ENCODE assay signal across 9 mouse cellular contexts in the genomic region with DNA sequence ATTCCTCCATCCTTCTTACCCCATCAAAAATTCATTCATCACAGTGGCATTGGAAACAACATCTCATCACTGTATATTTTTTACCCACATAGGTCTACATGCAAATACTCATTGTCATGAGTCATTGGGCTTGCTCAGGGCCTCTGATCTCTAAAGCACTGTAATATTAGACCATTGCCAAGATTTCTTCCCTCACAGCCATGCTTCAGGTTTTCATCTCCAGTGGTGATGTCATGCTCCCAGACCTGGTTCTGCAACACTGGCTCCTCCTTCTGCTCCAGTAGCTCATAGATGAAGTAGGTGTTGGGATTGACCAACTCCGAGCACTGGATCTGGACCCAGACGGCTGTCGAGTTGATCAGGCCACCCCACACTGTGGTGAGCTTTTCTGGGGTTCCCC.
"Had no signal": no experiment of that assay in that cellular context is flagged by ENCODE, and none has a peak within 500 bp of the region (broad histone marks: within the 10 kb centered on the region; RNA-seq: fewer than 3 reads in every experiment).

No protein-coding gene starts in this region.

- DNase-seq: lung, adult 18-20 months; lung, embryonic 14.5 days; lung, postnatal 10 days; lung, postnatal 4 days; midbrain, embryonic 14.5 days; right cerebral cortex, postnatal 14 days; thymus, adult 2 months; thymus, postnatal 25 days; thymus, postnatal 4 days had no signal
